Mouse (Mus musculus) embryonic fibroblast, embryonic 13.5 days (primary cell): ENCODE measurements at regions not wholly inside any gene's neighbourhood (a gene's known extent, or its start where the extent isn't known, plus 50 kb on each side); places are given as distances from the start of the nearest gene placed in this dataset.

Experiments
- CTCF ChIP-seq: IDR thresholded peaks from 2 replicates; pipeline ENCODE4 v1.5.1; 2011; ENCODE audit warnings: mild to moderate bottlenecking, control low read depth, low read length, moderate library complexity, borderline replicate concordance; ENCODE audit not compliant: insufficient read depth
- POLR2A ChIP-seq: IDR thresholded peaks from 2 replicates; pipeline ENCODE4 v1.6.1; 2011; ENCODE audit warnings: low read depth, mild to moderate bottlenecking, control low read depth, low read length, moderate library complexity

DNA sequence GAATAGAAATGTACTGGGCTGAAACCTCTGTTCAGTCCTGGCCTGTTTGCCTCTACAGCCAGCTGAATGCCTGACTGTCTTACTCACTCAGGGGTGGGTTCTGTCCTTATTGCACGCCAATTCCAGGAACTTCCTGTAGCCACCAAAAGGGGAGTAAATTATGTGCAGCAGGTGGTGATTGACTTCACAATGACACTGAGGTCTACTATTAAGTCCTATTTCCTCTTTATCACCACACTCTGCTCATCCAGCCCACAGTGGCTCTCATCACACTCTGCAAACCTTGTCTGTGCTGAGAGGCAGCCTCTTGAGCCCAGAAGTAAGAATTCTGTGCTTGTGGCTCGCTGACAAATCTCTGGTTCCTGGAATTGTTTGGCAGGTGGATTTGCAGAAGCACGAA, 121.5 kb upstream of the Spef2 start:
- no peak for TF ChIP-seq CTCF
- no peak for TF ChIP-seq POLR2A
